Mouse (Mus musculus) heart, embryonic 13.5 days (tissue): ENCODE measurements at regions not wholly inside any gene's neighbourhood (a gene's known extent, or its start where the extent isn't known, plus 50 kb on each side); places are given as distances from the start of the nearest gene placed in this dataset.
A peak's percentile ranks its signal among the peaks of the same experiment; 100 is the strongest.

Source experiments
- ATAC-seq: fragments of 200-750 bp; cut with Nextera tagmentation; 2 replicates; pipeline ENCODE4 v1.8.0; 2017; ENCODE audit warnings: moderate TSS enrichment; ENCODE audit not compliant: insufficient number of reproducible peaks, low FRiP score, low TSS enrichment; ENCODE audit errors: extremely low read depth
- H3K27ac ChIP-seq: fragments of 300-500 bp; sonication (generic); replicated peaks from 2 replicates; pipeline ENCODE4 v1.5.1; 2015; ENCODE audit warnings: moderate library complexity, mild to moderate bottlenecking, inconsistent platforms
- H3K27me3 ChIP-seq: fragments of 300-500 bp; sonication (generic); replicated peaks from 2 replicates; pipeline ENCODE4 v1.6.1; 2015; ENCODE audit warnings: mild to moderate bottlenecking, inconsistent platforms
- H3K36me3 ChIP-seq: fragments of 300-500 bp; sonication (generic); 2 replicates; pipeline ENCODE4 v1.6.1; 2015; ENCODE audit warnings: mild to moderate bottlenecking, inconsistent platforms
- H3K4me1 ChIP-seq: fragments of 300-500 bp; sonication (generic); 2 replicates; pipeline ENCODE4 v1.6.1; 2015; ENCODE audit warnings: inconsistent platforms
- H3K4me2 ChIP-seq: fragments of 300-500 bp; sonication (generic); 2 replicates; pipeline ENCODE4 v1.6.1; 2015; ENCODE audit warnings: inconsistent platforms, mild to moderate bottlenecking, moderate library complexity
- H3K4me3 ChIP-seq: fragments of 300-500 bp; sonication (generic); 2 replicates; pipeline ENCODE4 v1.5.1; 2015; ENCODE audit warnings: moderate library complexity, mild to moderate bottlenecking, inconsistent platforms
- H3K9ac ChIP-seq: fragments of 300-500 bp; sonication (generic); 2 replicates; pipeline ENCODE4 v1.6.1; 2015; ENCODE audit warnings: inconsistent platforms, mild to moderate bottlenecking, moderate library complexity
- H3K9me3 ChIP-seq: fragments of 300-500 bp; sonication (generic); 2 replicates; pipeline ENCODE4 v1.6.1; 2016; ENCODE audit warnings: inconsistent platforms
- WGBS: fragments of 180-500 bp; shearing (Covaris S2); methylation state at CpG from one replicate; pipeline ENCODE4 v1.1.7; 2015; ENCODE audit warnings: mixed read lengths; 5-methylcytosine and 5-hydroxymethylcytosine counted together

DNA sequence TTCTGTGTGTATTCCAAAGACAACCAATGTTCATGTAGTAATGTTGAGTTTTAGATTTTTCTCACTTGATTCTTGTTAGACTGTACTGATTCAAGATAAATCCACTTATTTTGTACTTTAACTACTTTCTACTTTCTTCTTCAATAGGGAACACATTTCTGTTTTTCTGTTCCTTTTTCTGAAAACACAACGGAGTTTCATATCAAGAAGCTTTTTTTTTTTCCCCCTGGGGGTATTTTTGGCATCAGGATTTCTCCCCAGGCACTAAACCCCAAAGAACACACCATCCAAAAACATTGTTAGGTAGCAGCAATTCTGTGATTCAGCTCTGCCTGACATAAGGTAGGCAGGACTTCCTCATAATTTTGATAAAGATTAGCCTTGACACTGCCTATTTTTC, 1200.7 kb downstream of the Gsdmc2 start:
- H3K4me2 ChIP-seq: no peak overlapping the region
- 65% methylated on average over 1 of the region's 1 CpGs for WGBS
- no peak overlapping the region for H3K27ac ChIP-seq
- H3K9ac ChIP-seq: no peak overlapping the region
- H3K27me3 ChIP-seq: no peaks in the 10 kb centered on the region
- no peaks in the 10 kb centered on the region for H3K4me1 ChIP-seq
- no peaks in the 10 kb centered on the region for H3K36me3 ChIP-seq
- H3K4me3 ChIP-seq: no peak overlapping the region
- no peaks in the 10 kb centered on the region for H3K9me3 ChIP-seq
- no peak for ATAC-seq

DNA sequence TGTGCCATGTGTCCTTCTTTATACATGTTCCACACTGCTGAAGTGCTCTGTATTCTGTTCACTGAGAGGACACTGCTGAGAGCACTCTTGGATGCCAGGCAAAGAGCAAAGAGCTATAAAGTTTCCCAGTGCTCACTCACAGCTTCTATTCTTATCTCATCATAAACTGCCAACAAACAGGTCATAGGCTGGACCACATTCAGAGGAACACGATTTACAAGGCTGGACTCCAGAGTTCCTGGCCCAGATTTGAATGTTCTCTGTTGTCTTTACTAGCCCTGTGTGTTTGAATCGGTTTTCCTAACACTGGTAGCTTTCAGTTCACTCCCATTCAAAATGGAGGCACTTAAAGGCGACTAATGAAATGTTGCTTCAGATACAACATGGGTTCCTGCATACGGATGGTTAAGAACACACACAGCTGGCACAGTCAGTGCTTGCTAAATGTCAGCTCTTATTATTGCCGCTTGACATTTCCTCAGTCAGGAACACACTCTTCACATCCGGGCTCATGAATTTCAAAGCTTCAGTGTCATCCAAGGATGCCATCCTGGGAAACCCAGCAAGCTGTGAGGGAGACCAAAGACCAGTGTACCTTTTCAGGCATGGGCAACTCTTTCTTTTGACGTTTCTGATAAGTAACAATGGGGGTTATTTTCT, 1203.8 kb downstream of the Gsdmc2 start:
- Histone ChIP-seq H3K4me1 (no peaks in the 10 kb centered on the region), H3K27ac (no peak overlapping the region), H3K4me3 (no peak overlapping the region), H3K27me3 (no peaks in the 10 kb centered on the region), H3K9me3 (no peaks in the 10 kb centered on the region), H3K9ac (no peak overlapping the region), H3K4me2 (no peak overlapping the region), H3K36me3 (no peaks in the 10 kb centered on the region)
- 67% methylated on average over 7 of the region's 7 CpGs for WGBS
- no peak for ATAC-seq

DNA sequence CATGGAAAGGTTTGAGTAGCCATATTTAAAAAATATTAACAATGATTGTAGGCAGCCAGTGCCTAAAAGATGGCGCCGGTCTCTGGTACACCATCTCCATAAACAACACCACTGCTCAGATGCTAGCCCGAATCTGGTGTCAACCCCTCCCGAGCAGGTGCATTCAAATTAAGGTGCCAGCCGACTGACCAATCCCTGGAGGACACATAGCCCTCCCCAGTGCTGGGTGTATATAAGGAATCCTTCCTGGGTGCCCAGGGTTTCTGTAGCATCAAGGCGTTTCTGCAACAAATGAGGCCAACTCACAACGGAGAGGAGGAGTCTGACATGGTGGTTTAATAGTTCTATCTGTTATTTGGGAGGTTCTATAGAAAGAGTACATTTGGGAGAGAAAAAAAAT, 1219.6 kb downstream of the Gsdmc2 start:
- Histone ChIP-seq H3K9me3 (no peaks in the 10 kb centered on the region), H3K36me3 (no peaks in the 10 kb centered on the region), H3K4me1 (no peaks in the 10 kb centered on the region), H3K27ac (no peak overlapping the region), H3K4me3 (no peak overlapping the region), H3K27me3 (no peaks in the 10 kb centered on the region), H3K4me2 (no peak overlapping the region), H3K9ac (no peak overlapping the region)
- ATAC-seq: no peak
- WGBS: 80% methylated on average over 7 of the region's 7 CpGs

DNA sequence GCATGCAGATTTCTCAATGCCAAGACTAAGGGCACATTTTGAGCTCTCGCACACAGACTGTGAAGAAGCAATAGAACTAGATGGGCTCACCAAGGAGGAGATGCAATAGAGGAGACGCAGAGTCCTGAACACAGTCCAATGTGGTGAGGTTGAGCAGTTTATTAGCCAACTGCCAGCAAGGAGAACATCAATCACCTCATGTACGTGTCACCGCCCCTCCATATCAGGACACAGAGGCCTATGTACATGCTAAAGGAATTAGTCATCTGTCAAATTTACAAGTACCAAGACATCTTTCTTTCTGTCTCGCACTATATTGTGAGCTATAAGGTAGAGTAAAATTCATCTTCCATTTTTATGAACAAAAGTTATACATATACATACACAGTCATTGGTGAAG, 1228.9 kb downstream of the Gsdmc2 start:
- Histone ChIP-seq H3K4me1 (no peaks in the 10 kb centered on the region), H3K36me3 (no peaks in the 10 kb centered on the region), H3K9ac (no peak overlapping the region), H3K4me3 (no peak overlapping the region), H3K27ac (no peak overlapping the region), H3K4me2 (no peak overlapping the region), H3K27me3 (no peaks in the 10 kb centered on the region), H3K9me3 (no peaks in the 10 kb centered on the region)
- ATAC-seq: no peak
- 75% methylated on average over 5 of the region's 5 CpGs for WGBS

DNA sequence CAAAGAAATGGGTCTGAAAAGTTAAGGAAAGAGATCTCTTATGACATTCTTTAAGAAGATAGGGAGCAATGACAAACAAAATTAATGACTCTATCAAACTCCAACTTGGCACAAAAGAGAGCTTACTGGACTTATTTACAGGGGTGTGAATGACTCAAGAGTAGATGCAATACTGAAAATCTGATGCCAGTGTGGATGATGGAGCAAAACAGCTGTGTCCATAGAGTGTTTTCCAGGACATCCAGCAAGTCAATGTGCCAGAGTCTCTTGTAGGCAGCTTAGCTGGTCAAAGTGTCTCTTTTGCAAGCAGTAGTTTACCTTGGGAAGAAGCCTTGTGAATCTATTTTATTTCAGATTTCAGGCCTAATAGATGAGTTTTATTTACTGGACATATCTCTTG, 1248.2 kb downstream of the Gsdmc2 start:
- Histone ChIP-seq H3K4me2 (no peak overlapping the region), H3K36me3 (no peaks in the 10 kb centered on the region), H3K4me1 (no peaks in the 10 kb centered on the region), H3K9me3 (no peaks in the 10 kb centered on the region), H3K4me3 (no peak overlapping the region), H3K27me3 (no peaks in the 10 kb centered on the region), H3K27ac (no peak overlapping the region), H3K9ac (no peak overlapping the region)
- no peak for ATAC-seq

DNA sequence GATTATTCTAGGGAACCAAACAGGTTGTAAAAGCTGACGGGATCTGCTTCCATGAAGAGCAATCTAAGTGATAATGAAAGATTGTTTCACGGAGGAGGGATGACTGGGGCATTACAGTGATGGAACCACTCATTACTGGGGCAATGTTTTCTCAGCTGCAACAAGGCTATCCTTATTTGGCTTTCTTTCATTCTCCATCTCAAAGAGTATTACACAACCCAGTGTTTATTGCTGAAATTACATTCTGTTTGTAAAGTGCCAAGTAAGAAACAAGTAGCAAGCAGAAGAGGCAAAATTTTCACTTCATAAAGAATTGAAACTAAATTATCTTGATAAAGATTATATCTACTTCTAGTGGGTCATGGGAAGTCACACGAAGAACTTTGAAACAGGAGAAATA, 1256.4 kb downstream of the Gsdmc2 start:
- H3K27ac ChIP-seq: no peak overlapping the region
- no peak overlapping the region for H3K4me3 ChIP-seq
- H3K9me3 ChIP-seq: no peaks in the 10 kb centered on the region
- H3K36me3 ChIP-seq: no peaks in the 10 kb centered on the region
- 64% methylated on average over 3 of the region's 3 CpGs for WGBS
- H3K9ac ChIP-seq: no peak overlapping the region
- no peak for ATAC-seq
- H3K4me2 ChIP-seq: no peak overlapping the region
- H3K4me1 ChIP-seq: no peaks in the 10 kb centered on the region
- H3K27me3 ChIP-seq: no peaks in the 10 kb centered on the region

DNA sequence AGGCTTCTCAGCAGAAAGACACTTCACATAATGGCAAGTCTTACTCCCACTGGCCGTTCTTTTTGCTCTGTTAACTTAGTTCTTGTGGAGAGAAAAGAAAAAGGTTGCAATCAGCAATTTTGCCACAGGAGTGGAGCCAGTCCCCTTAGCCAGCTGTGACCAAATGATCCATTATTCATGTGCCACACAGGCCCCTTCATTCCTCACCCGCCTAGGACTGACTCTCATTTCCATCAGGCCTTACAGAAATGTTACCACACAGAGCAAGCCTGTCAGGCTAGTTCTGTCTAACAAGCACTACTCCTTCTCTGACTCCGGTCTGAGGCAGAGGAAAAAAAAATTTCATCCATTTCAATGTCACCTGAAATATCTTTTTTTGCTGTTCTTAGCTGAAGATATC, 1266.2 kb downstream of the Gsdmc2 start:
- ATAC-seq: no peak
- Histone ChIP-seq H3K9ac (no peak overlapping the region), H3K36me3 (no peaks in the 10 kb centered on the region), H3K27ac (no peak overlapping the region), H3K27me3 (no peaks in the 10 kb centered on the region), H3K9me3 (no peaks in the 10 kb centered on the region), H3K4me3 (no peak overlapping the region), H3K4me2 (no peak overlapping the region), H3K4me1 (no peaks in the 10 kb centered on the region)
- 66% methylated on average over 3 of the region's 3 CpGs for WGBS

DNA sequence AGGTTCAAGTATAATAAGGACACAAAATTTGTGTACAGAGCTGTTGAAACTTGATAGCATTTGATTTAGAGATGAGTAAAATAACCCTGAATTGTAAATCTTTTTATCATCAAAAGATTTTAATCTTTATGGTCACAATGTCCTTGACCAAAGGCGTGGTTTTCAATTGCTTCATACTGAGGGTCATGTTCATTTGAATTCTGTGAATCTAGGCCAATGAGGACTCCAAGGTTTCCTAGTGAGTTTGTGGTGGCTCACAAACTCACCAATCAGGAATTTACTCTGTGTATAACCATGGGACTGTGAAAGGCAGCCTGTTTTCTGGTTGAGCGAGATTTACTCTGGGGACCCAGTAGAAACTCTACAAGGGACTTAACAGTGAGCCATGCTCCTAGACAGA, 1269.2 kb downstream of the Gsdmc2 start:
- no peaks in the 10 kb centered on the region for H3K36me3 ChIP-seq
- H3K9ac ChIP-seq: no peak overlapping the region
- no peaks in the 10 kb centered on the region for H3K4me1 ChIP-seq
- H3K4me2 ChIP-seq: no peak overlapping the region
- no peaks in the 10 kb centered on the region for H3K27me3 ChIP-seq
- H3K4me3 ChIP-seq: no peak overlapping the region
- ATAC-seq: no peak
- WGBS: 78% methylated on average over 2 of the region's 2 CpGs
- H3K27ac ChIP-seq: no peak overlapping the region
- H3K9me3 ChIP-seq: no peaks in the 10 kb centered on the region

DNA sequence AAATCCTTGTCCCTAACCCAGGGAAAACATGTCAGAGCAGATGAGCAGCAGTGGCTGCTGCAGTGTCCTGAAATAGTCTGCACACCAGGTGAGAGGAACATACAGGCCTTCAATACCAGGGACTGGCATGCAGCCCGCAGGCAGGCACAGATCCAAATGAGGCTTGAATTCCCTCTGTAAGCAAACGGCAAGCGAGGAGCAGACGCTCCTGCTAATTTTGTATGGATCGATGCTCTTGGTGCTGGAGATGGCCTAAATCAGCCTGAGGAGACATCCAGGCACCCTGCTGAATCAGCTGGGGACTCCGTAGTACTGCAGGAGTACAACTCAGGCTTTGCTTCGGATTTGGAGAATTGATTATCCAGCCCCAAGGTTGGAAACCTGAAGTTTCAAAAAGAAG, 1273.2 kb downstream of the Gsdmc2 start:
- WGBS: 65% methylated on average over 7 of the region's 7 CpGs
- Histone ChIP-seq H3K36me3 (no peaks in the 10 kb centered on the region), H3K27me3 (no peaks in the 10 kb centered on the region), H3K4me2 (no peak overlapping the region), H3K4me3 (no peak overlapping the region), H3K9ac (no peak overlapping the region), H3K9me3 (no peaks in the 10 kb centered on the region), H3K4me1 (peaks cover 4% of the 10 kb centered on the region; the same call in 1 of the 2 replicates), H3K27ac (no peak overlapping the region)
- ATAC-seq: no peak

DNA sequence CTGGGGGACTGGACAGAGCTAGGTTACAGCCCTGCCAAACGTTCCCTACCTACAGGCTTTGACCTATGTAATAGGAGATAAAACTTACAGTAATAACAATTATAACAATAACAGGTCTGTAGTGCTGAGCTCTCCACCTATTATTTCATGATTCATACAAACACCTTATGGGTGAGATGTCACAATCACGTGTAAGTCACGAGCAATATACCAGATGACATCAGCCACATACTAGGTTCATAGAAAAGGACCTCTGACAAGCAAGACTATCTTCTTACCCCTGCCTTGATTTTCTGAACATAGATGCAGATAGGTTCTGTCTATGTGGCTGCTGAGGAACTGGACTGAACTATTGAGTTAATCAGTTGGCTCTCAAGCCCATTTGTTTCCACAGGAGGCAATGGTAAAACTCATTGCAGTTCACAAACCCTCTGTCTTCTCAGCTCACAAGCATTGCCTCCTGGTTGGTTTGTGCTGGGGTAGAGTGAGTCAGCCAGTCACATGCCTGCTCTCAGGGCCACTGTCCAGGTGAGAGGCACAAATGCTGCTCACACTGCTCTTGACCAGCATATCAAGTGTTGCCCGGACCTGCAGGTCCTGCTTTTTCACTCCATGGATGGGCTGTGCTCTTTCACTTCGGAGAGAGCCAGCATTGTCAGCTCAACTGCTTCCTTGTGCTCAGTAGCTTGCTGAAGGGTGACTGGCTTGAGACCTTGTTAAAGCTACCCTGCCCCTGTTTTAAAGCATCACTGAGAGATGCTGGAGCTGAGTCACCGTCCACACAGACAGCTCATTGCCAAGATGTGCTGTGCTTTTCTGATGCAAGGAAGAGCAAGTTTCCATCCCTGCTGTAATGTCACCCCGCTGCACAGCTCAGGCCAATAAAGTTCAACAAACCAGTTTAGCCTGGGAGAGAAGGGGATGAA, 1275.9 kb downstream of the Gsdmc2 start:
- ATAC-seq: 0 out of 2 replicates have a peak, but pooled peaks have one; percentile 45
- Histone ChIP-seq H3K4me3 (no peak overlapping the region), H3K27me3 (no peaks in the 10 kb centered on the region), H3K36me3 (no peaks in the 10 kb centered on the region), H3K4me2 (no peak overlapping the region), H3K9ac (no peak overlapping the region), H3K9me3 (no peaks in the 10 kb centered on the region), H3K27ac (no peak overlapping the region), H3K4me1 (peaks cover 14% of the 10 kb centered on the region)
- WGBS: 66% methylated on average over 7 of the region's 7 CpGs

DNA sequence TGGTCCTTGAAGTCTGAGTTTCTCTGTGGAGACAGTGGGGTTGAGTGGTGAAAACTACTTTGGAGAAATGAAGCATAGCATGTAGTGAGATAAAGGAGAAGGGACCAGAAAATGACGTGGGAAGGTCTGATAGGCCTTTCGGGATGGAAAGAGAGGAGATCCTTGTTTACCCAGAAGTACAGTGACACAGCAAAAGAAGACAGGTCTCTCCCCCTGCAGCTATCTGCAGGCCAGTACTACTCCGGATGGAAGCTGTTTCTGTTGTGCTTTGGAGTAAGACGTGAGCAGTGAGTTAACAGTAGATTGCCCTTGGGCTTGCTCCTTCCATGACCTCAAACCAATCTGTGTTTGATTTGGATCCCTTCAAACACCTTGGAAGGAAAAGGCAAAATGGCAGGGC, 1277.5 kb downstream of the Gsdmc2 start:
- Histone ChIP-seq H3K4me3 (no peak overlapping the region), H3K36me3 (no peaks in the 10 kb centered on the region), H3K9ac (no peak overlapping the region), H3K4me2 (no peak overlapping the region), H3K27me3 (no peaks in the 10 kb centered on the region), H3K4me1 (peaks cover 14% of the 10 kb centered on the region), H3K27ac (0 out of 2 replicates have a peak overlapping the region, but pooled peaks have one; percentile 1), H3K9me3 (no peaks in the 10 kb centered on the region)
- peak; percentile 64; the same call in 1 of the 2 replicates for ATAC-seq
- 47% methylated on average over 4 of the region's 4 CpGs for whole genome bisulfite sequencing
